Mouse (Mus musculus) heart, adult 8-10 months (tissue): ENCODE measurements around the gene Ifna1. TPM values are rescaled to one million over a fixed set of nuclear protein-coding genes. Genes with fewer than 3 reads are reported as not detected.

Source experiments
- DNase-seq: peaks from one replicate; pipeline ENCODE4 v3.0.0; 2022; ENCODE audit warnings: low spot score
- total RNA-seq, 4 experiments: library from RNA; stranded (reverse); gene quantifications; 2 replicates each; pipeline ENCODE4 v1.2.4; 2022

The Ifna1 gene
- total RNA-seq, 4 experiments from 2014 or later, result not detected

GRCm38 (mm10) chr4:88872691-88873090 lies 22.8 kb downstream of the Ifna1 start:
- peak; percentile 32 for DNase-seq

GRCm38 (mm10) chr4:88875435-88876095 lies 25.7 kb downstream of the Ifna1 start:
- DNase-seq, result no peak

DNA sequence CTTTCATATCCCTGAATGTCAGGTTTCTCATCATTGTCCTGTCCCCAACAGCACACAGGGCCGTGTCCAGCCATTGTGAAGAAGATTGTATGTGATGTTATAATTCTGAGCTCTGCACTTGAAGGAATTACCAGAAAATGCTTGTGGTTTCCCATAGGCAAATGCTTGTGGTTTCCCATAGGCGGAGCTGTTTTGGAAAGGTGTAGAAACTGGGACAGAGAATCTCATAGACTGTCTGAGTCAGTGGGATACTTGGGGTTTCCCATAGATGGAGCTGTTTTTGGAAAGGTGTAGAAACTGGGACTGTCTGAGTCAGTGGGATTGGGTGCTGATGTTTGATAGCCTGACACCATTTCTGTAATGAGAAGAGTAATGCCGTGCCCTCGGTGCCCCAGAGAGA lies 26.6 kb downstream of the Ifna1 start:
- no peak for DNase-seq

- DNase-seq, result no peak
Measured at GRCm38 (mm10) chr4:88878246-88878645, 28.4 kb downstream of the Ifna1 start.

DNA sequence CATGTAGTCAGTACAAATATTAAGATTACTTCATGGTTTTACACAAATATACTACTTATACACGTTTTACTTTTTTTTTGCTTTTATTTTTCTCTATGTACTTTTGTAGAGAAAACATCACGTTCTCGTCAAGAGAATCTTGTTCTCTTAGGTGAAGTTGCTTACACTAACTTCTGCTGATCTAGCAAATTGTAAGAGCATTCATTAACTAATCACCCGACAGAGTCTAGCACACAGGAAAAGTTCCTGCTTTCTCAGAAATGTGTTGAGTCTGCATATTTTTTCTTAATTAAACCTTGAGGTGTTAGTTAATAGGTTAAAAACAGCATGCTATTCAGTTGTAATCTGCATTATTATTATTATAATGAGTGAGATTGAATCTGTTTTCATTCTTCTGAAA lies 28.9 kb downstream of the Ifna1 start:
- DNase-seq, result no peak

DNA sequence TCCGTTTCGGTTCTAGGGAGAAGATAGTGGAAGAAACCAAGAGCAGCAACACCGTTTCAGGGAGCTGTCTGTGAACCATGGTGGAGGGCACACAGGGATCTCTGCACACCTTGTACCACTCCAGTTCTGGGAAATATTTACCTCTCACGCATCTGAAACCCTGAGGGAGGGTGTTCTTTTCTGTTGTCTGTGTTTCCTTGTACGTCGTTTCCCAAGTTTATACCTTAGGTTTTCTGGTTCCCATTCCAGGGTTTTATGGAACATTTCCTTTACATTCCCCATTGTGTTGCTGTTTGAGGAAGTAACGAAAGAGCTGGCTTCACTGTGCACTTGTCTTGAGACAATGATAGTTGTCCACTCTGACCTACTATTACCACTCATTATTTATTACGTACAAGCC lies 30.2 kb downstream of the Ifna1 start, which contains the start of gene Ifne:
Ifne (minus strand) TSS at position 101 of the 400 bp plus-strand sequence.
- no peak for DNase-seq

- no peak for DNase-seq
Measured at GRCm38 (mm10) chr4:88888236-88888635, 38.3 kb downstream of the Ifna1 start.

DNA sequence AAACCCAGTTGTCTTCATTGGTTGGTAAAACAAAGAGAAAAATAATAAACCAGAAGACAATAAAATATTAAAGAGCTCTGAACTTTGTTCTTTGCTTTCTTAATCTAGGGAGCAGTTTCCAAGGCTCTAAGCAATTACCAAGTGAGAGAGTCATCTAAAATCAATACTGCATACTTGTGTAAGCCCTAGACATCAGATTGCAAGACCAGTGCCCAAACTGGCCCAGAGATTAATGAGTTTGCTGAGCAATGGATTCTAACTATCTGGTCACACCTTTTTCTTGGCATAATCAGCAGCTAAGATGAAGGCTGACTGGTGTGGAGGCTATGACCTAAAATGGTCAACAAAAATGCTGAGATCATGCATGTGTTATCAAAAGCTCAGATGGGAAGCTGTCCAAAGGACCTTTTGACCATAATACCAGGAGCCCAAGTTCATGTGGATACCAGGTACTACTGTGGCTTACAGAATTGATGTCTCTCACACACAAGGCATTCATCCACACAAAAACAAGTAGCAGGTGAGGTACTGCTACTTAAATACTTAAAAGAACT lies 43.4 kb downstream of the Ifna1 start:
- no peak for DNase-seq

Other genes starting within 250 kb of the Ifna1 start
- not detected for gene Ifna12, start 246.7 kb upstream of the Ifna1 start, total RNA-seq
- not detected for gene C87499, start 215.7 kb upstream of the Ifna1 start, total RNA-seq
- gene Ifna13, start 205.6 kb upstream of the Ifna1 start, total RNA-seq, result not detected
- not detected for gene Ifna16, start 173.2 kb upstream of the Ifna1 start, total RNA-seq
- gene Ifna2, start 166.2 kb upstream of the Ifna1 start, total RNA-seq, result not detected
- not detected for gene Ifnab, start 158.7 kb upstream of the Ifna1 start, total RNA-seq
- under 1 TPM; 0.41 to 0.87 (median 0.64) TPM for gene Gm26566, start 128.3 kb upstream of the Ifna1 start, total RNA-seq
- 10 to 100 TPM; 67.8 to 80.5 (median 71.9) TPM for gene Klhl9, start 127.6 kb upstream of the Ifna1 start, total RNA-seq
- not detected for gene Gm13271, start 95.2 kb upstream of the Ifna1 start, total RNA-seq
- not detected for gene Gm13283, start 90.0 kb upstream of the Ifna1 start, total RNA-seq
- not detected for gene Gm13290, start 76.3 kb upstream of the Ifna1 start, total RNA-seq
- gene Gm13289, start 73.2 kb upstream of the Ifna1 start, total RNA-seq, result not detected
- not detected for gene Gm13272, start 70.2 kb upstream of the Ifna1 start, total RNA-seq
- gene Ifnz, start 68.0 kb upstream of the Ifna1 start, total RNA-seq, result not detected
- not detected for gene Gm13276, start 64.4 kb upstream of the Ifna1 start, total RNA-seq
- gene Gm13277, start 61.5 kb upstream of the Ifna1 start, total RNA-seq, result not detected
- not detected for gene Gm13278, start 58.5 kb upstream of the Ifna1 start, total RNA-seq
- gene Gm13275, start 55.6 kb upstream of the Ifna1 start, total RNA-seq, result not detected
- not detected for gene Gm13279, start 52.7 kb upstream of the Ifna1 start, total RNA-seq
- not detected for gene Gm13285, start 50.4 kb upstream of the Ifna1 start, total RNA-seq
- gene Gm13287, start 46.8 kb upstream of the Ifna1 start, total RNA-seq, result not detected
- gene Gm13288, start 44.6 kb upstream of the Ifna1 start, total RNA-seq, result not detected
- not detected for gene Ifna7, start 33.9 kb upstream of the Ifna1 start, total RNA-seq
- not detected for gene Ifna11, start 30.1 kb upstream of the Ifna1 start, total RNA-seq
- gene Ifna6, start 22.7 kb upstream of the Ifna1 start, total RNA-seq, result not detected
- not detected for gene Ifna5, start 14.6 kb upstream of the Ifna1 start, total RNA-seq
- gene Ifna4, start 8.2 kb upstream of the Ifna1 start, total RNA-seq, result not detected
- not detected for gene Ifne, start 30.1 kb downstream of the Ifna1 start, total RNA-seq